In genomic region chr10:69925285-69926157, GRCm38 (mm10) we compare ENCODE assay signal across 8 mouse cellular contexts.
DNase-seq lines count a peak whose midpoint lies in the region; ATAC-seq lines count a peak whose summit lies in the region.

No protein-coding gene starts in this region.

- H3K9me3 ChIP-seq in intestine, embryonic 15.5 days: no peaks in the 10 kb centered on the region
- H3K9me3 ChIP-seq in liver, embryonic 16.5 days (replicated peaks; ENCODE audit: control insufficient read depth, low read length): no peaks in the 10 kb centered on the region
- H3K9me3 ChIP-seq in stomach, embryonic 15.5 days: no peaks in the 10 kb centered on the region

- peak; percentile 78 for DNase-seq in gastrocnemius, adult 18-20 months (ENCODE audit: low spot score)
- no peak for DNase-seq in gastrocnemius, postnatal 4 days (ENCODE audit: low spot score in 2 of 2)
- no peak for DNase-seq in cerebellum, adult 9-11 months

- H3K27ac ChIP-seq in intestine, embryonic 15.5 days: peak overlapping the region; percentile 89
- peak overlapping the region; percentile 86 for H3K27ac ChIP-seq in liver, embryonic 16.5 days (ENCODE audit: low read length)
- H3K27ac ChIP-seq in stomach, embryonic 15.5 days: peak overlapping the region; percentile 84

- H3K4me3 ChIP-seq in intestine, embryonic 15.5 days (replicated peaks): peak overlapping the region; percentile 38
- peak overlapping the region; percentile 51 for H3K4me3 ChIP-seq in liver, embryonic 16.5 days (ENCODE audit: low read depth, low read length)
- H3K4me3 ChIP-seq in stomach, embryonic 15.5 days (replicated peaks): peak overlapping the region; percentile 38

- H3K27me3 ChIP-seq in intestine, embryonic 15.5 days (replicated peaks): no peaks in the 10 kb centered on the region
- peaks cover 32% of the 10 kb centered on the region for H3K27me3 ChIP-seq in liver, embryonic 16.5 days (ENCODE audit: control insufficient read depth, insufficient read depth, low read depth, low read length)
- no peaks in the 10 kb centered on the region for H3K27me3 ChIP-seq in stomach, embryonic 15.5 days (replicated peaks)

- no peaks in the 10 kb centered on the region for H3K36me3 ChIP-seq in intestine, embryonic 15.5 days
- H3K36me3 ChIP-seq in liver, embryonic 16.5 days (ENCODE audit: control insufficient read depth, insufficient read depth): no peaks in the 10 kb centered on the region
- H3K36me3 ChIP-seq in stomach, embryonic 15.5 days: no peaks in the 10 kb centered on the region

- 1% methylated on average over 19 of the region's 19 CpGs for WGBS in intestine, embryonic 15.5 days
- WGBS in liver, embryonic 16.5 days (ENCODE audit: insufficient replicate concordance): 1% methylated on average over 19 of the region's 19 CpGs
- 1% methylated on average over 19 of the region's 19 CpGs for WGBS in stomach, embryonic 15.5 days

- peak overlapping the region; percentile 69 for H3K4me2 ChIP-seq in intestine, embryonic 15.5 days (replicated peaks)
- H3K4me2 ChIP-seq in liver, embryonic 16.5 days (ENCODE audit: low read depth, low read length): peak overlapping the region; percentile 76
- peak overlapping the region; percentile 64 for H3K4me2 ChIP-seq in stomach, embryonic 15.5 days

- peak; percentile 21; the same call in 1 of the 2 replicates for ATAC-seq in granulocyte monocyte progenitor cell, adult 5-6 weeks (replicated peaks; ENCODE audit: poor library complexity, severe bottlenecking)
- peak; percentile 79 for ATAC-seq in intestine, embryonic 15.5 days
- peak; percentile 66 for ATAC-seq in liver, embryonic 16.5 days (ENCODE audit: low read depth)
- peak; percentile 45; the same call in 1 of the 2 replicates for ATAC-seq in stomach, embryonic 15.5 days (ENCODE audit: insufficient read depth, low FRiP score, low read depth)
- no peak for ATAC-seq in activated CD4-positive, CD25-positive, alpha-beta regulatory T cell, adult 4 months

- H3K9ac ChIP-seq in intestine, embryonic 15.5 days: peak overlapping the region; percentile 30; the same call in 1 of the 2 replicates
- H3K9ac ChIP-seq in liver, embryonic 16.5 days (ENCODE audit: low read depth, low read length): peak overlapping the region; percentile 51
- no peak overlapping the region for H3K9ac ChIP-seq in stomach, embryonic 15.5 days

- H3K4me1 ChIP-seq in intestine, embryonic 15.5 days (replicated peaks): peaks cover 10% of the 10 kb centered on the region
- H3K4me1 ChIP-seq in liver, embryonic 16.5 days (ENCODE audit: control insufficient read depth, low read depth, low read length): peaks cover 12% of the 10 kb centered on the region
- H3K4me1 ChIP-seq in stomach, embryonic 15.5 days: peaks cover 9% of the 10 kb centered on the region
